Mouse (Mus musculus) CH12.LX (cell line): ENCODE results near the gene Fkbp4.

ENCODE experiments used
- CHD1 ChIP-seq: IDR thresholded peaks from 2 replicates; pipeline ENCODE4 v1.6.1; 2012; ENCODE audit warnings: low read depth, low read length, improper control_type of control experiment, inconsistent platforms
- CTCF ChIP-seq, 2 experiments: IDR thresholded peaks in 1 of 2; conservative IDR thresholded peaks in 1 of 2; 2 replicates each; pipeline ENCODE4 v1.5.1; 2011 to 2012; ENCODE audit warnings: low read depth in 2 of 2, low read length in 2 of 2, improper control_type of control experiment in 1 of 2, inconsistent platforms in 1 of 2, mild to moderate bottlenecking in 1 of 2, moderate library complexity in 1 of 2
- MAZ ChIP-seq: IDR thresholded peaks from 2 replicates; pipeline ENCODE4 v1.6.1; 2012; ENCODE audit warnings: low read depth, mild to moderate bottlenecking, inconsistent platforms, low read length, improper control_type of control experiment, moderate library complexity
- POLR2A ChIP-seq: IDR thresholded peaks from 2 replicates; pipeline ENCODE4 v1.6.1; 2011; ENCODE audit warnings: low read depth, mild to moderate bottlenecking, improper control_type of control experiment, low read length
- RCOR1 ChIP-seq: conservative IDR thresholded peaks from 2 replicates; pipeline ENCODE4 v1.6.1; 2012; ENCODE audit warnings: low read depth, mild to moderate bottlenecking, inconsistent platforms, low read length, improper control_type of control experiment
- USF1 ChIP-seq: IDR thresholded peaks from 2 replicates; pipeline ENCODE4 v1.6.1; 2014; ENCODE audit warnings: low read depth, mild to moderate bottlenecking, inconsistent platforms, low read length, improper control_type of control experiment
- ZMIZ1 ChIP-seq: IDR thresholded peaks from 2 replicates; pipeline ENCODE4 v1.6.1; 2012; ENCODE audit warnings: low read depth, mild to moderate bottlenecking, inconsistent platforms, low read length, improper control_type of control experiment

DNA sequence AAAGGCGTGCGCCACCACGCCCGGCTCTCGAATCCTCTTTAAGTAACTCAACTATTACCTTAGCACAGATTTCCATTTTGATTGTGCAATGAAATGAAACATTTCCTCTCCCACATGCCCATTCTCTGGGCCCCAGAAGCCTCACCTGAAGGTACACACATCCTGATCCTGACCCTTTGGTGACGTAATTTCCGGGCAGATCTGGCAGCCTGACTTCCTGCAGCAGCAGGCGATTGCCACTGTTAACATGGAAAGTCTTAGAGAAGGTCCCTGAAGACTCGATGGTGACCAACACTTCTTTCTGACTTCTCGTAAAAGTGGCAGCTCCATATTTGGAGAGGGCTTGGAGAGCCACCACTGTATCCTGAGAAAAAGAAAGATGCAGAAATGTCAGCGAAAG, 49.3 kb upstream of the Fkbp4 start:
- TF ChIP-seq CTCF (conservative IDR thresholded peaks at IDR 0.05 in 1 of 2, IDR thresholded peaks at IDR 0.05 in 1 of 2; ENCODE audit: low read depth in 2 of 2, low read length in 2 of 2) (no peak), POLR2A (no peak), CHD1 (no peak), MAZ (no peak), USF1 (no peak), RCOR1 (no peak), ZMIZ1 (no peak)
